Mouse (Mus musculus): ENCODE data around the gene Psme3. TPM values are rescaled to one million over a fixed set of nuclear protein-coding genes. Genes with fewer than 3 reads are reported as not detected.

The Psme3 gene
- total RNA-seq, 2 experiments from 2014 or later: 103 to 114 TPM

- no peak for DNase-seq (ENCODE audit: low spot score in 2 of 2)
Measured at GRCm38 (mm10) chr11:101351100-101351720, 35.2 kb downstream of the Psme3 start.

GRCm38 (mm10) chr11:101351721-101352111 lies 35.7 kb downstream of the Psme3 start:
- DNase-seq (ENCODE audit: low spot score in 2 of 2): no peak

- DNase-seq (ENCODE audit: low spot score in 2 of 2): no peak
Measured at GRCm38 (mm10) chr11:101353436-101353835, 37.4 kb downstream of the Psme3 start.

GRCm38 (mm10) chr11:101354438-101355010 lies 38.5 kb downstream of the Psme3 start:
- DNase-seq (ENCODE audit: low spot score in 2 of 2): no peak

GRCm38 (mm10) chr11:101355916-101356315 lies 39.9 kb downstream of the Psme3 start:
- no peak for DNase-seq (ENCODE audit: low spot score in 2 of 2)

GRCm38 (mm10) chr11:101357505-101358182 lies 41.6 kb downstream of the Psme3 start:
- DNase-seq (ENCODE audit: low spot score in 2 of 2): no peak

- no peak for DNase-seq (ENCODE audit: low spot score in 2 of 2)
Measured at GRCm38 (mm10) chr11:101359776-101360175, 43.8 kb downstream of the Psme3 start.

GRCm38 (mm10) chr11:101360651-101361113 lies 44.7 kb downstream of the Psme3 start:
- DNase-seq (ENCODE audit: low spot score in 2 of 2): no peak

GRCm38 (mm10) chr11:101364531-101364931 lies 48.5 kb downstream of the Psme3 start:
- no peak for DNase-seq (ENCODE audit: low spot score in 2 of 2)

- no peak for DNase-seq (ENCODE audit: low spot score in 2 of 2)
Measured at GRCm38 (mm10) chr11:101367326-101367935, 51.4 kb downstream of the Psme3 start, which contains the start of gene G6pc. Gene G6pc, plus strand, starts transcription at chr11:101367561.

GRCm38 (mm10) chr11:101370141-101370540 lies 54.1 kb downstream of the Psme3 start:
- DNase-seq (ENCODE audit: low spot score in 2 of 2): no peak

Small RNAs within 50 kb of the gene (microRNA-seq; reads per million reads assigned to microRNA genes)
- 0 reads per million in 2 experiments for gene Gm25593

Other genes with a start within 250 kb of the Psme3 start
- gene Naglu, start 246.2 kb upstream of the Psme3 start, total RNA-seq (2021): 10 to 100 TPM in 1 of 2 experiments, 1 to 10 TPM in 1; 9.3 to 10.3 TPM
- under 1 TPM; 0.38 to 0.81 TPM for gene Hsd17b1, start 237.8 kb upstream of the Psme3 start, total RNA-seq (2021)
- gene Coasy, start 233.6 kb upstream of the Psme3 start, total RNA-seq (2021): 10 to 100 TPM; 32.6 to 35.7 TPM
- gene Mlx, start 228.9 kb upstream of the Psme3 start, total RNA-seq (2021): 10 to 100 TPM; 46.3 to 49.6 TPM
- 1 to 10 TPM; 2.7 to 4.9 TPM for gene Psmc3ip, start 220.8 kb upstream of the Psme3 start, total RNA-seq (2021)
- gene Retreg3, start 196.3 kb upstream of the Psme3 start, total RNA-seq (2021): 10 to 100 TPM; 57.1 to 61.1 TPM
- gene Tubg1, start 196.3 kb upstream of the Psme3 start, total RNA-seq (2021): 10 to 100 TPM; 48.9 to 52.6 TPM
- gene Tubg2, start 160.3 kb upstream of the Psme3 start, total RNA-seq (2021): 10 to 100 TPM; 36.7 to 41.0 TPM
- 100 to 1,000 TPM; 137 to 149 TPM for gene Cntnap1, start 145.7 kb upstream of the Psme3 start, total RNA-seq (2021)
- gene Plekhh3, start 144.9 kb upstream of the Psme3 start, total RNA-seq (2021): 10 to 100 TPM; 14.2 to 16.1 TPM
- under 1 TPM in 1 of 2 experiments, not detected in 1; 0.18 TPM for gene Ccr10, start 140.8 kb upstream of the Psme3 start, total RNA-seq (2021)
- gene Ezh1, start 89.8 kb upstream of the Psme3 start, total RNA-seq (2021): 10 to 100 TPM; 38.2 to 40.0 TPM
- gene Ramp2, start 70.2 kb upstream of the Psme3 start, total RNA-seq (2021): 10 to 100 TPM; 74.0 to 75.7 TPM
- 10 to 100 TPM; 72.3 to 80.9 TPM for gene Vps25, start 62.5 kb upstream of the Psme3 start, total RNA-seq (2021)
- gene Wnk4, start 55.6 kb upstream of the Psme3 start, total RNA-seq (2021): 1 to 10 TPM; 6.9 to 9.4 TPM
- gene Cntd1, start 37.2 kb upstream of the Psme3 start, total RNA-seq (2021): under 1 TPM; 0.33 to 0.46 TPM
- gene Coa3, start 37.1 kb upstream of the Psme3 start, total RNA-seq (2021): 10 to 100 TPM; 82.2 to 93.7 TPM
- 100 to 1,000 TPM; 182 to 185 TPM for gene Becn1, start 13.9 kb upstream of the Psme3 start, total RNA-seq (2021)
- 1 to 10 TPM; 4.8 to 5.4 TPM for gene Aoc2, start 8.8 kb downstream of the Psme3 start, total RNA-seq (2021)
- gene Aoc3, start 14.4 kb downstream of the Psme3 start, total RNA-seq (2021): 1 to 10 TPM; 1.6 to 2.7 TPM
- gene G6pc, start 51.3 kb downstream of the Psme3 start, total RNA-seq (2021): under 1 TPM in 1 of 2 experiments, not detected in 1; 0.14 TPM
- gene Aarsd1, start 101.4 kb downstream of the Psme3 start, total RNA-seq (2021): 10 to 100 TPM; 41.9 to 43.7 TPM
- gene Gm27029, start 108.6 kb downstream of the Psme3 start, total RNA-seq (2021): 1 to 10 TPM; 4.8 to 5.7 TPM
- gene Rundc1, start 108.9 kb downstream of the Psme3 start, total RNA-seq (2021): 10 to 100 TPM; 29.7 to 30.1 TPM
- 1 to 10 TPM; 3.2 to 4.8 TPM for gene Ptges3l, start 109.1 kb downstream of the Psme3 start, total RNA-seq (2021)
- 10 to 100 TPM; 45.9 to 49.9 TPM for gene Rpl27, start 126.1 kb downstream of the Psme3 start, total RNA-seq (2021)
- 1 to 10 TPM; 2.6 to 3.1 TPM for gene Ifi35, start 132.2 kb downstream of the Psme3 start, total RNA-seq (2021)
- 100 to 1,000 TPM; 210 to 231 TPM for gene Rnd2, start 148.8 kb downstream of the Psme3 start, total RNA-seq (2021)
- gene Vat1, start 150.0 kb downstream of the Psme3 start, total RNA-seq (2021): 10 to 100 TPM; 53.0 to 64.9 TPM
- gene Brca1, start 235.7 kb downstream of the Psme3 start, total RNA-seq (2021): 1 to 10 TPM; 1.3 to 3.2 TPM
- gene Nbr1, start 235.9 kb downstream of the Psme3 start, total RNA-seq (2021): 100 to 1,000 TPM; 122 to 177 TPM